Mouse (Mus musculus): ENCODE measurements around the gene Gnaz.

- TF ChIP-seq CTCF (IDR thresholded peaks at IDR 0.05; ENCODE audit: low read depth, low read length) (no peak), POLR2A (IDR thresholded peaks at IDR 0.05; ENCODE audit: extremely low read depth, insufficient read depth, low read length) (no peak)
These were observed 63.3 kb downstream of the Gnaz start for GRCm38 (mm10) chr10:75030234-75030633.

All from liver, adult 2 months (tissue).